8 mouse cellular contexts compared by ENCODE assay signal in genomic region chr10:11081611-11082398, GRCm38 (mm10). TPM values are rescaled to one million over a fixed set of nuclear protein-coding genes. Genes with fewer than 3 reads are reported as not detected.
DNase-seq lines count a peak whose midpoint lies in the region; ATAC-seq and TF ChIP-seq lines count a peak whose summit lies in the region.

Gene Grm1 (minus strand): TSS chr10:11082356.

- 2% methylated on average over 32 of the region's 32 CpGs for WGBS in forebrain, embryonic 11.5 days
- WGBS in hindbrain, embryonic 13.5 days = 2% methylated on average over 31 of the region's 32 CpGs

- no peak within 1 kb of the TSS for H3K9ac ChIP-seq in forebrain, embryonic 11.5 days (ENCODE audit: low read length)
- H3K9ac ChIP-seq in hindbrain, embryonic 13.5 days = peak within 1 kb of the TSS; percentile 70

- peak within 1 kb of the TSS; percentile 15; the same call in 1 of the 2 replicates for H3K4me3 ChIP-seq in forebrain, embryonic 11.5 days (ENCODE audit: low read depth, low read length)
- peak within 1 kb of the TSS; percentile 49 for H3K4me3 ChIP-seq in hindbrain, embryonic 13.5 days
- H3K4me3 ChIP-seq in testis, adult 2 months (ENCODE audit: control insufficient read depth, low read depth, low read length) = no peak within 1 kb of the TSS

- no peaks in the 10 kb centered on the region for H3K36me3 ChIP-seq in forebrain, embryonic 11.5 days (ENCODE audit: control insufficient read depth, insufficient read depth, low read length)
- no peaks in the 10 kb centered on the region for H3K36me3 ChIP-seq in hindbrain, embryonic 13.5 days
- H3K36me3 ChIP-seq in testis, adult 2 months (ENCODE audit: control insufficient read depth, insufficient read depth, low read length) = no peaks in the 10 kb centered on the region

- peaks cover 27% of the 10 kb centered on the region for H3K27me3 ChIP-seq in forebrain, embryonic 11.5 days (ENCODE audit: control insufficient read depth, insufficient read depth, low read length)
- peaks cover 39% of the 10 kb centered on the region for H3K27me3 ChIP-seq in hindbrain, embryonic 13.5 days
- H3K27me3 ChIP-seq in testis, adult 2 months (ENCODE audit: control insufficient read depth, insufficient read depth, low read length) = no peaks in the 10 kb centered on the region; the same call in 1 of the 2 replicates

- no peaks in the 10 kb centered on the region for H3K9me3 ChIP-seq in forebrain, embryonic 11.5 days (ENCODE audit: control insufficient read depth, low read length)
- H3K9me3 ChIP-seq in hindbrain, embryonic 13.5 days = no peaks in the 10 kb centered on the region

- no peak for TF ChIP-seq POLR2A in brain, embryonic 14.5 days (IDR thresholded peaks at IDR 0.05; ENCODE audit: borderline replicate concordance, extremely low read depth, insufficient read depth, insufficient read length, poor library complexity, severe bottlenecking)
- no peak for TF ChIP-seq POLR2A in testis, adult 2 months (IDR thresholded peaks at IDR 0.05; ENCODE audit: control insufficient read depth, low read depth, low read length)

- peak within 1 kb of the TSS; percentile 36 for H3K4me2 ChIP-seq in forebrain, embryonic 11.5 days (ENCODE audit: low read depth, low read length, severe bottlenecking)
- H3K4me2 ChIP-seq in hindbrain, embryonic 13.5 days = peak within 1 kb of the TSS; percentile 74

- H3K27ac ChIP-seq in forebrain, embryonic 11.5 days (ENCODE audit: low read depth, low read length) = no peak within 1 kb of the TSS
- no peak within 1 kb of the TSS for H3K27ac ChIP-seq in hindbrain, embryonic 13.5 days
- H3K27ac ChIP-seq in testis, adult 2 months (ENCODE audit: control insufficient read depth, insufficient read depth, low read depth, low read length) = no peak within 1 kb of the TSS

- ATAC-seq in forebrain, embryonic 11.5 days (replicated peaks; ENCODE audit: low FRiP score) = peak; percentile 52
- peak; percentile 89 for ATAC-seq in hindbrain, embryonic 13.5 days (ENCODE audit: low FRiP score)
- 0 out of 2 replicates have a peak, but pooled peaks have one; percentile 52 for ATAC-seq in megakaryocyte-erythroid progenitor cell, adult 5-6 weeks (replicated peaks; ENCODE audit: low FRiP score, low TSS enrichment, poor library complexity, severe bottlenecking)
- no peak for ATAC-seq in erythroid progenitor cell, adult 5-6 weeks (replicated peaks; ENCODE audit: low FRiP score, poor library complexity, severe bottlenecking)

- TF ChIP-seq CTCF in brain, embryonic 14.5 days (IDR thresholded peaks at IDR 0.05; ENCODE audit: borderline replicate concordance, extremely low read depth, insufficient read depth, insufficient read length) = peak; percentile 36; the same call in 1 of the 2 replicates
- no peak for TF ChIP-seq CTCF in testis, adult 2 months (IDR thresholded peaks at IDR 0.05; ENCODE audit: control insufficient read depth, insufficient read depth, insufficient replicate concordance, low read depth, low read length)

- peak; percentile 50 for DNase-seq in kidney, postnatal 10 days
- DNase-seq in kidney, adult 8-10 months = no peak
- DNase-seq in brain, embryonic 14.5 days (ENCODE audit: low read depth) = peak; percentile 75
- peak; percentile 77 for DNase-seq in forebrain, embryonic 11.5 days (ENCODE audit: low spot score)

- no peaks in the 10 kb centered on the region for H3K4me1 ChIP-seq in forebrain, embryonic 11.5 days (replicated peaks; ENCODE audit: control insufficient read depth, insufficient read depth, low read length)
- H3K4me1 ChIP-seq in hindbrain, embryonic 13.5 days (replicated peaks) = peaks cover 18% of the 10 kb centered on the region
- peaks cover 13% of the 10 kb centered on the region for H3K4me1 ChIP-seq in testis, adult 2 months (ENCODE audit: control insufficient read depth, insufficient read depth, low read length)

RNA-seq across cellular contexts. Expression of gene Grm1, which starts in this region (rescaled TPM):
- 5.2 and 7.0 TPM in 2 replicates for polyA plus RNA-seq in brain, embryonic 14.5 days (2012; rRNA removed)
- polyA plus RNA-seq in forebrain, embryonic 11.5 days (2014; fragmentation: Nextera tagmentation; extraction: Ambion mirVana) = 0.39 and 0.64 TPM in 2 replicates
- polyA plus RNA-seq in hindbrain, embryonic 13.5 days (2015; fragmentation: Nextera tagmentation; extraction: Ambion mirVana) = 3.2 and 4.0 TPM in 2 replicates
- not detected in 2 replicates for total RNA-seq in megakaryocyte-erythroid progenitor cell, adult 5-6 weeks (2014; fragmentation: Nextera tagmentation)
- total RNA-seq in megakaryocyte-erythroid progenitor cell, adult 5-6 weeks (2017) = not detected in 2 replicates
- 14.4 and 16.5 TPM in 2 replicates for polyA plus RNA-seq in testis, adult 2 months (2012; rRNA removed)
- total RNA-seq in erythroid progenitor cell, adult 5-6 weeks (2015; ENCODE audit: low replicate concordance) = not detected in 2 replicates
- not detected in 2 replicates for total RNA-seq in erythroid progenitor cell, adult 5-6 weeks (2017; ENCODE audit: low replicate concordance)

Comparison
In these comparisons a context has a peak if more than half of its experiments do, and no peak if none do; other contexts are left out.
1. DNase-seq: peak in kidney, postnatal 10 days (single experiment) and brain, embryonic 14.5 days (single experiment); none in kidney, adult 8-10 months (0 of 2).
2. Peak in DNase-seq, ATAC-seq, H3K4me3 ChIP-seq and H3K4me2 ChIP-seq in forebrain, embryonic 11.5 days; RNA of the gene not detected or under 1 TPM.
3. Peak in ATAC-seq in megakaryocyte-erythroid progenitor cell, adult 5-6 weeks; RNA of the gene not detected or under 1 TPM.